Mouse (Mus musculus) mouse trophoblast stem cell (cell line): ENCODE results near the gene Stard8.
"Not testable (repeated sequence)": the region's sequence is repeated elsewhere in the genome, so short reads cannot be mapped to it uniquely, and the experiment has no call there.

Source experiments
- in situ Hi-C, 2 experiments: fragments of 300-500 bp; cut with MseI, MboI; formaldehyde crosslinking; loops; 2 replicates in 1 of 2; 3 replicates in 1 of 2; pipeline ENCODE4 v1.15.1; 2025

Gene Stard8

DNA sequence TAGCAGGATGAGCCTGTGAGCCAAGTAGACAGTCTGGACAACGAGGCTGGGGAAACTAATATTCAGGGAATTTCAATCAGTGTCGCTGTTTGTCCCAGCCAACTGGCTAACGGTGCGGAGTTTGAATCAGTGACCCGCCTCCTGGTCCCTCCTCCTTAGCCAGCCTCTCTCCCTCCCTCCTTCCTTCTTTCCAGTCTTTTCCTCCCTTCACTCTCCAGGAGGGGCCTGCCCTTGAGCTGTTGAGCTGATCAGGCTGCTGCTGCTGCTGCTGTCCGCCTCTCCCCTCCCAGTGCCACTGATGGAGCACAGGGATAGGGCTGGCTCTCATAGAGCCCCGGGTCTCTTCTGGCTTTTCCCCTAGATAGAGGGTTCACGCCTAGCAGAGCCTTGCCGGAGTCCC is at the start of gene Stard8:
Gene Stard8 (plus strand): TSS at position 203 of the 400 bp plus-strand sequence.
- in situ Hi-C loops = no loop called here

DNA sequence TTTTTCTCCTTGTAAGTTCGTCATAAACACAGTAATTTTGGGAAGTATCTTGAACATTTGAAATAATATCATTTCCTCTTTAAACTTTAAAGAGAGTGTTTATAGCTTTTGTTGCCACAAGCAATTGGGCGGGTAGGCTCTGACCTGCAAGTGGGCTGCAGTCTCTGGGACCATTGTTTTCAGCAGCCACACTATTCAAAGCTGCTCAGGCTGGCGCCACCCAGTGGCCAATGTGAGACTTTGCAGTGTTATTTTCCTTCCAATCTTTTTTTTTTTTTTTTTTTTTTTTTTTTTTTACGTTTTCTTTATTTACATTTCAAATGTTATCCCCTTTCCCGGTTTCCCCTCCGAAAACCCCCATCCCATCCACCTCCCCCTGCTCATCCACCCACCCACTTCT is 49.1 kb upstream of the Stard8 start:
- in situ Hi-C loops = no loop called here

DNA sequence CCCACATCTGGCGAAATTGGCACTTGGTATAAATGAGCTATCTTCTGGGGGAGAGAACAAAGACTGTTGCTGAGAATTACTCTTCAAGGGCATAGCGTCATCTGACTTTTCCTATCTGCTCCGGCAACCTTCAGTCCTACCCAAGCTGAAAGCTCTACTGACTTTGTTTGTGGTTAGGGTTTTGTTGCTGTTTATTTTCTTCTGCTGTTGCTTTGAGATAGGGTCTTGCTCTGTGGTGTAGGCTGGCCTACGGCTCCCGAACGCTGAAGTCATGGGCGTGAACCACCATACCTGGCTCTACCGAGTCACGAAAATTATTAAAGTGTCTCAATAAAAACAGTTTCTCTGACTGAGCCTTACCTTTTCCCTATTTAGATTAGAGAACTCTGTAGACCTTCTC is 44.8 kb upstream of the Stard8 start:
- in situ Hi-C loops = no loop called here

DNA sequence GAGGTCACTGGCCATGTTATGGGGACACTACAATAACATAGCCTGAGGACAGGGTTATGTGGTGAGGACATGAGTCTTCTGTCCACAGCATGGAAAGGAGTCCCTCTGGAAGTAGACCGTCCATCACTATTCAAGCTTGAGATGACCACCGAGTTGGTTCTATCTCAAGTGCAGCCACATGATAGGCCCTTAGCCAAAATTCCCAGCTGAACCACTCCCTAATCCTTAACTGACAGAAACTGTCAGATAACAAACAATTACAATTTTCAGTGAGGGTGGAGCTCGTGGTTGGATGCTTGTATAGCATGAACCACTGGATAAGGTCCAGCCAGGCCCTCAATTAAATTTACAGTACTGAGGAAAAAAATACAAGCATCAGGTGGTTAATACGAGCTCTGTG is 44.0 kb upstream of the Stard8 start:
- in situ Hi-C loops = no loop called here

DNA sequence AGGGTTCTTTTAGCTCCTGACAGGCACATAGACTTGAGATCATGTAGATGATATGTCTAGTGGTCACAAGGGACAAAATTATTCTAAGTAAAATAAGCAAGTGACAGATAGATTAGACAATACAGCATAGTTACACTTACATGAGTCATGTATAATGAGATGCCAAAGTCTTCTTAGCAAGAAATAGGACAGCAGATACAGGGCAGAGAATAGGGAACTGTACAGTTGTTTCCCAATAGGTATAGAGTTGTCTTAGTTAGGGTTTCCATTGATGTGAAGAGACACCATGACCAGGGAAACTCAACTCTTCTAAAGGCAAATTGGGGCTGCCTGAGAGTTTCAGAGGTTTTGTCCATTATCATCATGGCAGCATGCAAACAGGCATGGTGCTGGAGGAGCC is 39.3 kb upstream of the Stard8 start:
- in situ Hi-C loops = no loop called here

DNA sequence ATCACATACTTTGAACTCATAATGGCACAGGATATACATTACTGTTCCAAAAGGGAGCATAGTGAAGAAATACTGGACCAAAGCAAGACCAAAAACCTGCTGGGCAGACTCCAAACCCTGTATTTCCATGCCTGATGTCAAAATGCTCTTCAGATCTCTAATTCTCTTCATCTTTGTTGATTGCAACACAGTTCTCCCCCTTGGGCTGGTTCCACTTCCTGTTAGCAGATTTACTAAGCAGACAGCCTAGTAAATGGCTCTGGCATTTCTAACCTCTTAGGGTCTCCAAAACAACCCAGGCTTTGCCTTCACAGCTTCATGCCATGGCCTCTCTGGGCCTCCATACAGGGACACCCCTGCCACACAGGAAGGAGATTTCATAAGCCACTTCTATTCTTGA is 38.5 kb upstream of the Stard8 start:
- in situ Hi-C loops = no loop called here

DNA sequence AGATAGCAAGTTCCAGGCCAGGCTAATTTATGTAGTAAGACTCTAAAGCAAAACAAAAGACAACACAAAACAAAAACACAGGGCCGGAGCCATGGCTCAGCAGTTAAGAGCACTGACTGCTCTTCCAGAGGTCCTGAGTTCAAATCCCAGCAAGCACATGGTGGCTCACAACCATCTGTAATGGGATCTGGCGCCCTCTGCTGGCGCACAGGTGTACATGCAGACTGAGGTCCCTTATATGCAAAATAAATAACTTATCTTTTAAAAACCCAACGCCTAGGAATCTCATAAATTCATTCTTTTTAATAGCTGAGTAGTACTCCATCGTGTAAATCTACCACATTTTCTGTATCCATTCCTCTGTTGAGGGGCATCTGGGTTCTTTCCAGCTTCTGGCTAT is 16.4 kb upstream of the Stard8 start:
- in situ Hi-C loops = not testable (repeated sequence)

DNA sequence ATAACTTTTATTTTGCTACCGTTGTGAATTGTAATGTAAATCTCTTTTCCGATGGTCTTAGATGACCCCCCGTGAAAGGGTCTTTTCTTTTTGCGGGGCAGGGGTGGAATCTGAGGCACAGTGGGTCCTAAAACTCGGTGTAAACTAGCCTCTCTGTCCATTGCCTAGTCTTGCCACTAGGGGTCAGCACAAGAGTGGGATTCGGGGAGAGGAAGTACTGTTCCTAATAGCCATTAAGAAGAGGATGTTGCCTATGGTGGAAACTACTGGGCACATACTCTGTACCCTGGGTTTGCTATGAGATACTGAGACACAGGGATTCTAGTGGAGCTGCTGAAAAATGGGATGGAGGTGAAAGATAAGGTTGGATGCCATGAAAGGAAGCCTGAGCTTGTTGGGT is 13.5 kb upstream of the Stard8 start:
- in situ Hi-C loops = no loop called here

DNA sequence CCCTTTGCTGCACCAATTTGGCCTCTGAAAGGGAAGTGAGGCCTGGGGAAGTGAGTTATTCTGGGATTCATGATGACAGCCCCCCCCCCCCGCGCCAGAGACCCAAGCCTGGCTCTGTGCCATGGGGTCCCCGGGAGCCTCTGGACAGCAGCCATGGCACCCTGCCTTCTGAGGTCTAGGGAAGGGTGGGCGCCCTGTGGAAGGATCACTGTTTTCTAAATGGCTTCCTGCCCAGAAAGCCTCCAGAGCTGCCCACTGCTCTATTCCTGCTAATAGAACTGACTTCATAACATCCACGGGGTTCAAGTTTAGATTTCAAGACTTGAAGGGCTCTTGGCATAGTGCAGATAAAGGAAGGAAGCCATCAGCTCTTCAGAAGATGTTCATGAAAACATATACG is 983 bp upstream of the Stard8 start:
- in situ Hi-C loops = no loop called here

DNA sequence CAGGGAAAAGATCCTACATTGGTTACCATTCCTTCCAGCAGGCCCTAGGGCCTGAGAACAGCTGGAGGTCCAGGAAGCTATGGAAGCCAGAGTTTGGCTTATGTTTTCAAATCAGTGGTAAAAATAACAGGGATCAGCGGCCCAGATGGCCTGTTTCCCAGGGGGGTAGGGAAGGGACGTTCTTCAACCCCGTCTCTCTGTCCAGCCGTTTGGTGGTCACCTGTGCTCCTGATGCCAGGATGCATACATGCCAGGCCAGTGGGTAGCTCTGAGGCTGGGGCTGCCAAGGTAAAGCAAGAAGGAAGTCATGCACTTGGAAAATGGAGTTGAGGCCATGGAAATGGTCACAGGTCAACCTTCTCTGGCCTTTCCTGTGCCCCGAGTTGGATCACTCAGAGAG is 7.5 kb downstream of the Stard8 start:
- in situ Hi-C loops = no loop called here

DNA sequence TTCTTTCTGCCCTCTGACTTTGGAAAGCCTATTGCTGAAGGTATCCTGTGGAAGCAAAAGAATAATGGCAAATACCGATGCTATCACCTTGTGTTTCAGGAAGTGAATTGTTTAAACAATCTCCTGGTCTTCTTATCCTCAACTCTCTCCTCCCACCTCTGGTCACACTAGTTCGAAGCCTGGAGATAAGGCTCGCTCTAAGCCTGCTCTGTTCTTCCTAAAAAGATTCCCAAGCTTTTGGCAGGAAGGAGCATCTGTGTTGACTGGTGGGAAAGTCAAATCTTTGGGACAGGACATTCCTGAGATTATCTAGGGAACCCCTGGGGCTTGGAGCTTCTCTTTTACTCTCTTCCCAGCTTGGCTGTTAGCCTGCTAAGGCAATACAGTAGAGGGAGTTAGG is 8.2 kb downstream of the Stard8 start:
- in situ Hi-C loops = no loop called here

DNA sequence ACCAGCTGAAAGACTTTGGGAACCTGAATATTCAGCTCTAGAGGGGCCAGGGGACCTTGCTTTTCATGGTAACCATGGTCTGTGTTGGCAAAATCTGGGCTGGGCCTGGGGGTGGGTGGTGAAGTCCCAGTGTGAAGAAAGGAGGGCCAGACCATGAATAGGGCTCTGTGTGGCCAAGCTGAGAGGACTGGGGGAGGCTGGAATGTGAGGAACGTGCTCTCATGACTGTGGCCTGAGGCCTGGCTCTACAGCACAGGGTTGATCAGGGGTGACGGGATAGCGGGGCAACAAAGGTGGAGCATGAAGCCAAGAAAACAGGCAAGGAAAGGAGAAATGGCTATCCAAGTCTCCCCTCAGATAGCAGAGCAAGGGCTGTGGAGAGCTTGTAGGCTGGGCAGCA is 9.4 kb downstream of the Stard8 start:
- in situ Hi-C loops = no loop called here

DNA sequence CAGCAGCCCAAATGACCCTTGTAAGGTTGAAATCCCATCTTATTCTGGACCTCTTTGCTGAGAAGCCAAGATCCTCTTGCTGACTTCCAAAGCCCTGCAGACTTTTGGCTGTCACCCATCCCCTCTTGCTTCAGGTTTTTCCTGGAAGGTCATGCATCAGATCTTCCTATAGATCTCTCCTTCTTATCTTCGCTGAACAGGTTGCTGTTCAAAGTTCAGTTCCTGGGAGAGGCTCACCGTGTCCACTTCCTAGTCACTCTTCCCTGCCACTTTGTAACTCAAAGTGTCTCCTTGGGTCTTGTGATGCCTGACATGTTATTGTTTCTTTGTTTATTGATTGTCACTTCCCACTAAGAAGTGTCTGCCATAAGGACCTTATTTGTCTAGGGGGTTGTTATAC is 12.7 kb downstream of the Stard8 start:
- in situ Hi-C loops = no loop called here

DNA sequence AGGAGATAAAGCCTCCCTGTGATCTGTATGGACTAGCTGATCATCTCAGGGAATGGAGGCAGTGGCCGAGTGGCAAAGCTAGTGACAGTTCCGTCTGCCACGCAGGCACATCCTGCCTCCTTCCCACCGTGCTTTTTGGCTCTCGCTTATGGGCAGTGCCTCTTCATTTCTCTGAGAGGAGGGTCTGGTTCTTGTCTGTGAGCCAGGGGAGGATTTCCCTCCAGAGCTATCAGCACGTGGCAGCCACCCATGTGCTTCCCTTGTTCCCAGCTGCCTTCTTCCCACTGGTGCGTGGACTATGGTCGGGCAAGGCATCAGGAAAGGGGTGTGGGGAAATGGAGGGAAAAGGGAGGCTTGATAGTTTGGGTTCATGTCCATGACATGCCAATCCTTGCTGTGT is 13.9 kb downstream of the Stard8 start:
- in situ Hi-C loops = no loop called here

DNA sequence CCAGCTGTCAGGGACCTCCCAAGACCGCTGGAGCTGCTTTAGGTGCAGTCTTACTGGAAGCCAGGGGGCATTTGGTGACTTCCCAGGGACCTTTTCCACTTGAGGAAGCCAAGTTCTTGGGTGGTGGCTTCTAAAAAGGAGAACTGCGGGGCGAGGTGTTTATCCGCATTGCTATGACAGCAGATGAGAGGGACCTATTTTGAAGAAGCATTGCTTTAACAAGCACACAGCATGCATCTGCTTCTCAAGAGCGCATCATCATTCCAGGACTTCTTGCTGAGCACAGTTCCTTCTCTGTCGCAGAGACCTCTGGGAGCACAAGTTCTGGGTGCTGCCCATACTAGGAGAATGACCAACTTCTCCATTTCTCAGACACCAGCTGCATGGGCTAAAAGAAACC is 14.8 kb downstream of the Stard8 start:
- in situ Hi-C loops = no loop called here

DNA sequence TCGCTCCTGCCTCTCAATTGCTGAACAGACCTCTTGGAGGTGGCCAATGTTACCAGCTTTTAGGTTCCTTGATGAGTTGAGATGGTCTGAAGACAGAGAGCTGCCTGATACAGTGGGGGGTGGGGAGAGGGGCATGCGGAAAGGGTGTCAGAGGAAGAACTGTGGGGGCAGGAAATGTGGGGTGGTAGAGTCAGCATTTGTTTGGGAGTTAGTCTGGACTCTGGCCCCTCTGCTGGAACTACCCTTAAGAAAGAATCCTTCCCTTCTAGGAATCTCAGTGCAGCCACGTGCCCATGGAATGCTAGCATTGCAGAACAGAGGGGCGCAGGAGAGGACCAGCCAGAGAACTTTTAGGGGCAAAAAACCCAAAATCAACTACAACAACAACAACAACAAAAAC is 16.3 kb downstream of the Stard8 start:
- in situ Hi-C loops = no loop called here

DNA sequence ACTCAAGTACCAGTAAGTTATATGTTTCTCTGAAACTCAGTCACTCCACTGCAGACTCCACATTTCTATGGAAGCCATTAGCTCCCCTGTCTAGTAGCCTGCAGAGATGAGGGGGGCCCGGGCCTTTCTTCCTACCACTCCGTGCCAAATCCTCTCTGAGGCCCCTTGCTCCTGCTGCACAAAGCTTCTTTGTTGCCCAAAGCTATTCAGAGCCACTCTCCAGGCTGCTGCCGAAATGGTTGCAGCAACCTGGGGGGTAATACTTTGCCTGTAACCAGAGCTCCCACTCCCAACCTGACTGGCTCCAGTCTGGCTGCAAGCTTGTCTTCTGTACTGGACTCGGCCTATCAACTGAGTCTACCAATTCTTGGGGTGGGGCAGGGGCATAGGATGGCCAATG is 17.2 kb downstream of the Stard8 start:
- in situ Hi-C loops = no loop called here

DNA sequence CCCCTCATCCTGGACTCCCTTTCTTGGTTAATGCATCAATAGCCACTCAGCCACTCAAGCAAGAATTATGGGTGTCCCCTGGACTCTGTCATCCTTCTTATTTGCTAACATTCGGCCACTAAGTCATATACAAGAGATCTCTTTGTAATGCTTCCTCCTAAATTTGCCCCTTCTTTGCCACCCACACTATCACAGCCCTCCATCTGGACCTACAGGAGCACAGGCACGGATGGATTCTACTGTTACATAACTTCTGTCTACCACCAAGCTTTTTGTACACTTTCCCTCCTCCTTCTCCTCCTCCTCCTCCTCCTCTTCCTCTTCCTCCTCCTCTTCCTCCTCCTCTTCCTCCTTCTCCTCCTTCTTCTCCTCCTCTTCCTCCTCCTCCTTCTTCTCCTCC is 18.5 kb downstream of the Stard8 start:
- in situ Hi-C loops = no loop called here

DNA sequence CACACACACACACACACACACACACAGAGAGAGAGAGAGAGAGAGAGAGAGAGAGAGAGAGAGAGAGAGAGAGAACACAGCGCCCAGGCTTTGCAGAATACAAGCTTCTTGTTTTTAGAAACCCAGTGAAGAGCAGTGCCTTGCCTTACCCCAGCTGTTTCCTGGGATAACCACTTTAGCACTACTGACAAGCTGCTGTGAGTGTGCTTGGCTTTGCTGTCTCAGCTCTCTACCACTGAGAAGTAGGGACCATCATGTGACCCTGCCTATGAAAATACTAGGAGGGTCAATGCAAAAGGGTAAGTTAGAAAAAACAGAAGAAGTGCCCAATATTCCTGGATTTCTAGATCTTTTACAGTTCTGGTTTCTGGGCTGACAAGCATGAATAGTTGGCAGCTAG is 20.9 kb downstream of the Stard8 start:
- in situ Hi-C loops = no loop called here

DNA sequence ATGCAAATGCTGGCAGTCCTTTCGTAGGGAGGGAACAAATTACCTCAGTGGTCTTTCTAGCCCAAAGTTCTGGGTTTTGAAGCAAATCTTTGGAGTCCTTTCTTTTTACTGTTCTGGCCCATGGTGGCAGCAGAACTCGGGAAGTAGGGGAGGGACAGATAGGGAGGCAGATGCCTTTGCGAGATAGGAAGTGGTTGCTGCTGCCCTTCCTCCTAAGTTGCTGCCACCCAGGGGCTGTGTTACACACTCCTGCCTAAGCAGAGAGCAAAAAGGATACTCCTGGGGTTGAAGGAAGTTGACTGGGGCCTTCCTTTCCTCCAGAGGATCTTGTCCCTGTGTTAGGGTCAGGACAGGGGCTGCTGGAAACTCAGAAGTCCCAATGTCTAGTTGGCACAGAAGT is 32.4 kb downstream of the Stard8 start:
- in situ Hi-C loops = no loop called here

DNA sequence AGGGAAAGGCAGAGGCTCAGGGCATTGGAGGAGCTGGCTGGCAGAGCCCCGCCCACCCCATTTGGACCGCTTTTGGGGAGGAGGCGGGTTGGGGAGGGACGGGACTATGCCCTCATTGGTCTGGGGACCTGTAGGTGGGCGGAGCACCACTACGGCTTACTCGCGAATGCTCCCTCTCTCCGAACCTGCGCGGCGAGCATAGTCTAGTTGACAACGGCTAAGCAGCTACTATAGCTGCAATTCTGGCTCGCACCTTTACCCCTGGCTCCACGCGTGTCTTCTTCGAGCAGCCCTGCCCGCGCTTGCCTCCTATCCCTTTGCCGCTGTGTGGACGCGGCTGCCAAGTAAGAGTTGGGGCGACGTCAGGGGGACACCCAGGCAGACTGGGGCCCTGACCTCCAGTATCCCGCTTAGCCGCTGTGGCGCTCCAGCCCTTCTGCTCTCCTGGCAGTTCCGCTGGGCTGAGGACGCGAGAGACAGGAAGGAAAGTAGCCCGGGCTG is 39.5 kb downstream of the Stard8 start:
- in situ Hi-C loops = no loop called here

DNA sequence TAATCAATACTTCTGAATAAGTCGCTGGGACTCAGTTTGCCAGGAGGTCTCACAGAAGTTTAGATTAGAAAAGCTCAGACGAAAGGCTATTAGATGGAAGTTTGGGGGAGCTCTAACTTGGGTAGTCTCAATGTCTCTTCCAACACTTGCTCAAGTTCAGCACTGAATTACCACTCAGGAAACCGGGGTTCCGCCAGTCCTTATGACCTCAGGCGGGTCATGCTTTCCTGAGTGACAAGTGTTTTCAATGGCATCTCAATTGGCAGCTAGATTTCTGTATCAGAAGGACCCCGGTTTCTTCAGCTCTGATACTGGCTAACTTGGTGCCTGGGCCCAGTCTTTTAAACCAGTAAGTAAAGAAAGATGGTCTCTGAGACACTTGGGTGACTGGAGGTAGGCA is 40.2 kb downstream of the Stard8 start:
- in situ Hi-C loops = no loop called here

DNA sequence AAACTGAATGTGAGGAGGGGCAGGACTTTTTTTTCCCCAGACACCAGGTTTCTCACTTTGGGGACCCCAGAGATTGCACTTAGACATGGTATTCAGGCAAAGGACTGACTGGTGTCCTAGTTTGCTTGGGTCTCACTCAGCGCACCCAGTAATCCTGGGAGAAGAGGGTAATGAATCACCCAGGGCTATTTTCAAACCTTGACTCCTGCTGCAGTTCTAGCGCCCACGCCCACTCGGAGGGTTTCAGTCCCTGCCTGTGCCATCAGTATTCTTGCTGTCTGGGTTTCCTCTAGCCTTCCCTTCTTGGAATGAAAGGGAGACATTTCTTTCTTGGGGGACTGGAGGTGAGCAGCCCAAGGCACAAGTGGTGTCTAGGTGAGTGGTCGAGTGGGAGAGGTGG is 40.7 kb downstream of the Stard8 start:
- in situ Hi-C loops = no loop called here

DNA sequence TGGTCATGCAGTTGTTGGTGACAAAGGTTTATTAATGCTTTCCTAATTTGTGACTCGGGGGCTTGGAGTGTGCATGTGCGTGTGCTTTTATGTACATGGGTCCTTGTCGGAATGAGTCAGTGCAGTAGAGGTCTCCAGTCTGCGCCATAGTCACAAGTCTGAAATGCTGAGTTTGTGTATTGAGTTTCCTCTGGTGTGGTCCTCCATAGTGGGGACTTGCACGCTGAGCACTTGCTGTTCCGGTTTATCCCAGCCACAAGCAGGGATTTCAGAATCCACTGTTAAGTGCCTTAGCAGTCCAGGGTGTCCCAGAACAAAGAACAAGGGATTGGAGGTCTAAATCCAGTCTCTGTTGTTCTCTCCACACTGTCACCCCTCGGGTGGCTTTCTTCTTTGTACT is 42.3 kb downstream of the Stard8 start:
- in situ Hi-C loops = no loop called here
